Mouse (Mus musculus): ENCODE results near the gene Fut7.

Gene Fut7

DNA sequence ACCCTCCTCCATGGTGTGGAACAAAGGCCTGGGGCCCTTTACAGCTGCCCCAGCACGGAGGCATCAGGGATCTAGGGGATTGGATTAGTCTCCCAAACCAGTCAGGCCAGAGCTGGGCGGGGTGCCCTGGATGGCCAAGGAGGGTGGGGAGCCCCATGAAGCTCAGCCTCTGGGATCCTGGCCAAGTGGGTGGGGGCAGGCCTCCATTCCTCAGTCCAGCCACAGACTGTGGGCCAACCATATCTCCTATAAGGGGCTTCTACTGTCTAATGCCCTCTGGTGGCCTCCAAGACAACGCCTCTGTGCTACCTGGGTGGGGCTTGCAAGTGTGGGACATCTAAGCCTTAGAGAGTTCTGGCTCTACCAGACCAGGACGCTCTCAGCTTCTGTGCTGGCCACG, 35.8 kb downstream of the Fut7 start:
- DNase-seq (ENCODE audit: low read depth, low spot score) = no peak

DNA sequence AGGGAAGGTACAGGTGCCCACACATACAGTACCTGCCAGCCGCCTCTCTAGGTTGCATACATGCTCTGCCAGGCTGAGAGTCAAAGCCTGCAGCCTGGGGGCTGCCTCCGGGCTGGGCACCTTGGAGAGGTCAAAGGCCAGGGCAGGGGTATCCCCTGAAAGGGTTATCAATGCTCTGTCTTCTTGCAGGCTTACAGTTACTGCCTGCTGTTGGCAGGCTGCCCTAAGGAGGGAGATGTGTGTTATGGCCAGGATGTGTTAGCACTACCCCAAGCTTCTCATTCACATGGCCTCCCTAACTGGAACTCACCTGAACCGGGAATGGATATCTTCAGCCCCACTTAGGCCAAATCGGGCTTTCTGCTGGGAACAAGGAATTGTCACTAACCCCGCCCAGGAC, 37.1 kb downstream of the Fut7 start:
- no peak for DNase-seq (ENCODE audit: low read depth, low spot score)

DNA sequence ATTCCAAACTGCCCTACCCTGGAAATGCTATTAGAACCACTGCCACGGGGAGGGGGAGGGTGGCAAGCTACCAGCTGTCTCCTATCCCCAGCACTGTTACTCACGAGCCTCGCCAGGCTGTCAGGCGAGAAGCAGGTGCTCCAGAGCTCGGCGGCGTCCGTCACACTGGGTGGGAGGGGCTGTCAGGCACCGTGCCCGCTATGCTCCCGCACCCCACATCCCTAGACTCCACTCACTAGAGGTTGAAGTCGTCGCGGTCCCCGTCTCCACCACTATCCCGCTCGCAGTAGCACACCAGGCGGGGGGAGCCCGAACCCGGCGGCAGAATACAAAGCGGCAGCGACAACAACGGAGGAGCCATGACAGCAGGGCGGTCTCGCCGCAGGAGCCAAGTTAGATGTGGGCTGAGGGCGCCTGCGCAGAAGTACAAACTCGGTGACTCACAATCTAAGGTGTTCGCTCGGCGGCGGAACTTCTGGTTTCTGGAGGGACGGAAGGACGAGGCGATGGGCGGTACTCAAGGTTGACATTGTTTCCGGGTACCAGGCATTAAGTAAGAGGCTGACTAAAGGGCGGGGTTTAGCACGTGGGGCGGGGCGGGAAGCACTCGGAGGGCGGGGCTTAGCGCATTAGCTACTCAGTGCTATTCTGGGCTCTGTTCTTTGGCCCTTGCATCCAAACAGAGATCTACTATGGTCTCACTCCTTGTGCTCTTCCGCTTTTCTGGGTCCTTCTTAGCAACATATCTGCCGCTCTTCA, 37.7 kb downstream of the Fut7 start, which contains the start of gene Paxx:
Paxx (minus strand) TSS at position 544 of the 759 bp plus-strand sequence.
- peak; percentile 99 for DNase-seq (ENCODE audit: low read depth, low spot score)

DNA sequence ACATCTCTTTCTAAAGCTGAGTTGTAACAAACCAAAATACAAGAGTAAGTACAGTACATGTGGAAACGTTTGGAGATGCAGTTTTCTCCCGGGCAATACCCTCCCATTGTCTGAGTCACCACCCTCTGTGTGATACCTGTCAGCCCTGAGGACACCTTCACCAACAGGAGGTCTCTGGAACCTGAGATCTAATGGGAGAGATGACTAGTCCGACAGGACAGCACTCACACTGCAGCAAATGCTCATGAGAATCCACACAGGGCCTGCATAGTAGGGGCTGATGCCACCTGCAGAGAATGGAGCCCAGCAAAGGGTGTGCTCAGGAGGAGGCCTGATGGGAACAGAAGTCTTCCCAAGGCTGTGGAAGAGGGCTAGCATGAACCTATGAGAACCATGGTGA, 38.3 kb downstream of the Fut7 start:
- no peak for DNase-seq (ENCODE audit: low read depth, low spot score)

DNA sequence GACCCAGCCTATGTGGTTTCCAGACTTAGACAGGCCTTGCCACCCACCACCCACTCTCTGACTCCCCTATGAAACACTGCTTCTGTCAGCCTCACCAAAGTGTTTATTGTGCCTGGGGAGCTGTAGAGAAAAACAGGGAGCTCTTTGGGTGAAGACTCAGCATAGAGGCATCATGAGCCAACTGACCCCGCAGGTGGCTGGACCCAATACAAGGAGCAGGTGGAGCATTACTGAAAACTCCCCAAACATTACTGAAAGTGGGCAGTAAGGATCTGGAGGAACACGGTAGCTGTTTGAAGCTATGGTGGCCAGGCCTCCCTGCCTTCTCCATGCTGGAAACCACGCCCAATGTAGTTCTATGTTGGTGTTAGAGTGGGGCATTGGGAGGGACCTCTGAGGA, 40.6 kb downstream of the Fut7 start:
- no peak for DNase-seq (ENCODE audit: low read depth, low spot score)

DNA sequence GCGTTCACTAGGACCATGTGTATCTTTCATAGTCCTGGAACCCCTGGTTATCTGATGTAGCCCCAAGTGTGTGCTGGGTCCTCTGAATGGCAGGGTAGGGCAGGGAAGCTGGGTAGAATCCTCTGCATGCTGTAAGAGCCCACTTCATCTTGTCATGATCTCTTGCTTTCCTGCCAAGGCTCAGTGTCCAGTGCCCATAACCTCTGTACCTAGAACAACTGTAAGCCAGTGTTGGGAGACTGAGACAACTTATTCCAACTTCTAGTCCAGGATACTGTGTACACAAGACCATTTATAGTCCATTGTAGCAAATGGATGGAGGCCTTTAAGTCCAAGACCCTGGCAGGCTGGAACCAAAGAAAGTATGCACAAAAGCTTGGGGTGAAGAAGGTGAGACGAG, 42.2 kb downstream of the Fut7 start:
- no peak for DNase-seq (ENCODE audit: low read depth, low spot score)

DNA sequence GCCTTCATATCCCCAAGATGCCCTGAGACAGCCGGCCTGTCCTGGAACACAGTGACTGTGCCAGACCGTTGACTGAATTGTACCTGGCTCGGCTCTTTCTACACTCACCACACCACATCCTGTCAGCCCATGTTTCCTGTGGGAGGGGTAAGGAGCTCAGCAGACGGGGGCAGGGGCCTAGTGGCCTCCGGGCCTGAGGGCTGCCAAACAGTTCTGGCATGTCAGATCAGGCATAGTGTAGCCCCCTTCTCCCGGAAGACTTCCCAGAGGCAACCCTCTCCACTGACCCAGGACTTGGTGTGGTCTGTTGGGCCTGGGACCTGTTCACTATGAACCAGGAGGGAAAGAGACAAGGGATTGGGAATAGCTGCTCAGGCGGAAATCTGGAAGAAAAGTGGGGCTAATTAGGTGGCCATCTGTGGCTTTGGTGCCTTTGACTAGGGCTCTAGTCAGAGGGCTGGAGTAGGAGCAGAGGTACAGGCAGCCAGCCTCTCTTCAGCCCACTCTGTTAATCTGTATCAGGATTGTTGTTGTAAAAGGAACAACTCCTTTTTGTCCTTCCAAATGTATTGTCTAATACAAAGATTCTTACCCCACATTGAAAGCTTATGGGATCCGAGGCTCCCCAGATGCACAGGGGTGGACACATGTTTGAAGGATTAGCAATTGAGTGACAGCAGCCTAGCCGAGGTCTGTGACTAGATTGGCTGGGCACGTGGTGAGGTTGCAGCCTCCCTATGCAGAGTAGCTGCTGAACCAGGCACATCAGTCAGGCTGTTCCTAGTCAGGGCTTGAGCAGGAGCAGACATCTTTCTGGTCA, 43.0 kb downstream of the Fut7 start:
- peak; percentile 46 for DNase-seq (ENCODE audit: low read depth, low spot score)

DNA sequence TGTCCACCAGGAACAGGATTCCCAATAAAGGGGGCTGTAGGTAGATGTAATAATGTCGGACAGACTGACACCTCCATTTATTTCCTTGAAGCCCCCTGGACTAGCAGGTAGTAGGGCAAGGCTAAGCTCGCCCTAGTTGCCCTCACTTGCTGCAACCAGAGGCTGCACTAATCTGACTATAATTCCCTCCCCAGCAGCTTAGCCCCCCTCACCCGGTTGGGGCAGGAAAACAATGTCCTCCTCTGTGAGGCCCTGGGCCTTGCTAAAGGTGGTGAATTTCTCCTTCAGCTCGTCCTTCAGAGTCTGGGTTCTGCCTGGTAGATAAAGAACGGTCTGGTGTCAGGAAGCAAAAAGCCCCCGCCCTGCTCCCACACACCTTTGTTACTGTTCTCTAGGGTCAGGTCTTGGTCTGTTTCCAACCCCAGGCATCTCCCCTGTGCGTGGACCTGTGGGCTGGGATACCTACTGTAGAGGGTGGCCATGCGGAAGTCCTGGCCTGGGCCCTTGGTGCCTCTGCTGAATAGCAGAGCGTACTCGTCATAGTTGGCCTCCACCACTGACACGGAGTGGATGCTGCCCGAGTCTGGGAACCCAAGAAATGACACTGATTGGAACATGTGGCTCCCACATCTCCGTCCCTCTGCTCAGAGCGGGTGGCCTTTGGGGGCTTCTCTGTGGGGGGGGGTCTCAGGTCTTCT, 44.7 kb downstream of the Fut7 start:
- no peak for DNase-seq (ENCODE audit: low read depth, low spot score)

DNA sequence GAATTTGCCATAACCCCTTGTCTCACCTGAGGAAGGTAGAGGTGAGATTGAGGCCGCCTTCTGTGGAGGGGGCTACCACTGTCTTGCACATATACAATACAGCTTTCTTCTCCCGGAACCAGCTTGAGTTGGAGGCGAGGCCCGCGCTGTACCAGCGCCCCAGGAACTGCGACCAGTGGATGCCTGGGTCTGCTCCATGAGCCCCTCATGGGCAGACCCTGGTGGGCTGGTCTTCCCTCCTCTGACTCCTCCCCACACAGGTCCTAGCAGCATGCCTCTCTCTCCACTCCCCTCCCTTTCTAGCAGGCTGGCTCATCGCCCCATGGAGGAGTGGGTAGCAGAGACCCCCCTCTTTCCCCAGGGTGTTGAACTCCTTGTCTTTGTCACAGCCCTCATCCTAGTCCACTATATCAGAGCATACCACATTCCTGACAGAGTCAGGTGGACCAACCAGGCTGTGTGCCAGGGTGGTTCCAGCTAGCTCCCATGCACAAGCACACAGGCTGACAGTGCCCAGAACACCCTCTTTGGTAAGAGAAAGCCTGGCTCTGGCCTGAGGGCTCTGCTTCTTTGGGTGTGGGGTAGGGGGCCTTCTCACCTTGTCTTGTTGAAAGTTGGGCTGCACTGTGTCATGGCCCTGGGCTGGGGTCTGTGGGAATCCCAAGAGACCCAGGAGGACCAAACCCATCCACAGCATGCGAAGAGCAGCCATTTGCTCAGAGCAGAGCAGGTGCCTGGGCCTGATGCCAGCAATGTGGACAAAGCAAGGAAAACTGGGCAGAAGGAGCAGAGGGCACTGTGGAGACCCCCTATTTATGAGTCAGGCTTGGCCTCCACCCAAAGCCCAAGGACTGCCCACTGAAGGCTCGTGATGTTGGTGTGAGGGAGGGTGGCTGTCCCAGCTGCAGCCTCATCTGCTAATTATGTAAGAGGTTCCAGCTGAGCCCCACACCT, 46.2 kb downstream of the Fut7 start:
- DNase-seq (ENCODE audit: low read depth, low spot score) = no peak

DNA sequence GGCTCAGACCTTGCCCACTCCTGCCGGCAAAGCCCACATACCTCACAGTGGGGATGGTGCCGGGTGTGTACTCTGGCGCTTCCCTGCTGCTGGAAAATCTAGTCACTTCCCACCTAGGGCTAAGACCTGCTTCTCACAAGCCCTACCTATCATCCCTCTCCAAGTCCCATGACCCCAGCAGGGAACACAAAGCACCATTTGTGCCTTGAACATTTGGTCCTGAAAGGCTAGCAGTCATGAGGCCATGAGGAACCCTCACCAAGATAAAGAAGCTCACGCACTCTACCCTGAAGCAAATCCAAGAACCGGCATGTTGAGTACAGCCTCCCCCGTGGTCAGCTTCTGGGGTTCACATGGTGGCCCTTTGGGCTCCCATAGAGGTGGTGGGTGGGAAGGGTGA, 46.9 kb downstream of the Fut7 start, which contains the start of gene Ptgds:
Ptgds (minus strand) TSS at position 78 of the 400 bp plus-strand sequence.
- no peak for DNase-seq (ENCODE audit: low read depth, low spot score)

DNA sequence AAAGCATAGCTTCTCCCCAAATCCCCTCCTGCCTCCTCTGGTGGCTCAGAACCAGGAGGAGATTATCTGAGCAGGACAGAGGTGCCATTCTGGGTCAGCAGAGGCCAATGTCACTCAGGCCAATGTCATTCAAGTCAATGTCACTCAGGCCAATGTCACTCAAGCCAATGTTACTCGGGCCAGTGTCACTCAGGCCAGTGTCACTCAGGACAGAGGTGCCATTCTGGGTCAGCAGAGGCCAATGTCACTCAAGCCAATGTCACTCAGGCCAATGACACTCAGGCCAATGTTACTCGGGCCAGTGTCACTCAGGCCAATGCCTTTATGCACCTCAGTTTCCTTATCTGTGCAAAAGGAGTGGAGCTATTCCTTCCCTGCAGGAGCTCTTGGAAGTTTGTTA, 49.5 kb downstream of the Fut7 start:
- DNase-seq (ENCODE audit: low read depth, low spot score) = no peak
